Mouse (Mus musculus): ENCODE results near the gene Ccdc146. TPM values are rescaled to one million over a fixed set of nuclear protein-coding genes. Genes with fewer than 3 reads are reported as not detected.
"Not testable (repeated sequence)": the region's sequence is repeated elsewhere in the genome, so short reads cannot be mapped to it uniquely, and the experiment has no call there.

Ccdc146 gene
- total and polyA plus RNA-seq, 2 experiments from 2014 or later = 0.37 to 0.66 TPM

- Histone ChIP-seq H3K27me3 (ENCODE audit: insufficient read depth, low read length) (no peaks in the 10 kb centered on the region), H3K27ac (no peak overlapping the region), H3K4me3 (ENCODE audit: low read length) (no peak overlapping the region), H3K9ac (replicated peaks; ENCODE audit: low read length) (no peak overlapping the region), H3K9me3 (ENCODE audit: low read length) (no peaks in the 10 kb centered on the region), H3K4me2 (ENCODE audit: low read depth, low read length) (no peak overlapping the region), H3K4me1 (ENCODE audit: insufficient read depth, low read length) (no peaks in the 10 kb centered on the region), H3K36me3 (ENCODE audit: insufficient read depth, low read length) (no peaks in the 10 kb centered on the region)
- WGBS = 87% methylated on average over 12 of the region's 12 CpGs
- DNase-seq (ENCODE audit: low spot score) (no peak), ATAC-seq (no peak)
- no peak for TF ChIP-seq CTCF (IDR thresholded peaks at IDR 0.05; ENCODE audit: low read depth)
Measured at GRCm38 (mm10) chr5:21283356-21284062, 141.0 kb downstream of the Ccdc146 start.

DNA sequence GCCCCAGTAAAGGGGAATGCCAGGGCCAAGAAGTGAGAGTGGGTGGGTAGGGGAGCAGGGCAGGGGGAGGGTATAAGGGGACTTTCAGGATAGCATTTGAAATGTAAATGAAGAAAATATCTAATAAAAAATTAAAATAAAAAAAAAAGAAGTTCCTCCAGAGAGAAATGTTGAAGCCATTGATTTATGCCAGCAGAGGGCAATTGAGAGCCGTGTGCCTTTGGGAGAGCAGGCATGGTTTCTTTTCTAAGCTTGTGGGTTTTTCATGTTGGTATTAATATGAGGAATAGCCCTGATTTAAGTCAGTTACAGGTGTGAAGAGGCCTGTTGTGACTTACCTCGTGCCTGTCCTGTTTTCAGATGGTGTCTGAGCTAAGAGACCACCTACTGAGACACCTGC lies 146.8 kb downstream of the Ccdc146 start:
- H3K36me3 ChIP-seq (ENCODE audit: insufficient read depth, low read length); ATAC-seq; H3K27ac ChIP-seq; H3K4me3 ChIP-seq (ENCODE audit: low read length); DNase-seq (ENCODE audit: low spot score); H3K9ac ChIP-seq (replicated peaks; ENCODE audit: low read length); H3K4me2 ChIP-seq (ENCODE audit: low read depth, low read length); H3K9me3 ChIP-seq (ENCODE audit: low read length); H3K27me3 ChIP-seq (ENCODE audit: insufficient read depth, low read length); H3K4me1 ChIP-seq (ENCODE audit: insufficient read depth, low read length): not testable (repeated sequence)
- peak; percentile 45 for TF ChIP-seq CTCF (IDR thresholded peaks at IDR 0.05; ENCODE audit: low read depth)
- 43% methylated on average over 2 of the region's 2 CpGs for WGBS

- no peaks in the 10 kb centered on the region for H3K4me1 ChIP-seq (ENCODE audit: insufficient read depth, low read length)
- DNase-seq (ENCODE audit: low spot score) (no peak), ATAC-seq (0 out of 2 replicates have a peak, but pooled peaks have one; percentile 58)
- no peak for TF ChIP-seq CTCF (IDR thresholded peaks at IDR 0.05; ENCODE audit: low read depth)
- WGBS = 44% methylated on average over 9 of the region's 9 CpGs
- no peaks in the 10 kb centered on the region for H3K9me3 ChIP-seq (ENCODE audit: low read length)
- H3K4me3 ChIP-seq (ENCODE audit: low read length) = no peak overlapping the region
- H3K27ac ChIP-seq = no peak overlapping the region
- H3K9ac ChIP-seq (replicated peaks; ENCODE audit: low read length) = no peak overlapping the region
- H3K4me2 ChIP-seq (ENCODE audit: low read depth, low read length) = no peak overlapping the region
- H3K27me3 ChIP-seq (ENCODE audit: insufficient read depth, low read length) = no peaks in the 10 kb centered on the region
- H3K36me3 ChIP-seq (ENCODE audit: insufficient read depth, low read length) = no peaks in the 10 kb centered on the region
Measured at GRCm38 (mm10) chr5:21271386-21272354, 152.8 kb downstream of the Ccdc146 start.

DNA sequence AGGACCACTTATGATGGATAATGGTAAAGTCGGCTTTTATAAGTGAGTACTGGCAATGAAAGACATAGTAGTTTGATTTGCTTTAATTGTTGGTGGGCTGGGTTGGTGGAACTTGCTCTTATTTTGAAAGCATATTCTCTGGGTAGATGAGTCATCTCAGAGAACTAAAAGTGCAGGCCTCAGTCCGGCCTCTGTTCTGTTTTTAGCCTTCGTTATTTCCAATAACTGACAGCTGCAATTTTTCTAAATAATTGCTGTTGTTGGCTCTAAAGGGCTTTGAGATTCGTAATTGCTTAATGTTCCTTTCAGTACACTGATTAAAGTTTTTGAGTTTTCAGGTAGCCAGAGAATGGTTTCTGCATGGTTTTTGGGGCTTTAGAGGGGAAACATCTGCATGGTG lies 153.7 kb downstream of the Ccdc146 start:
- 82% methylated on average over 4 of the region's 4 CpGs for WGBS
- no peaks in the 10 kb centered on the region for H3K36me3 ChIP-seq (ENCODE audit: insufficient read depth, low read length)
- H3K4me3 ChIP-seq (ENCODE audit: low read length) = no peak overlapping the region
- DNase-seq (ENCODE audit: low spot score) (no peak), ATAC-seq (no peak)
- H3K27me3 ChIP-seq (ENCODE audit: insufficient read depth, low read length) = no peaks in the 10 kb centered on the region
- H3K27ac ChIP-seq = no peak overlapping the region
- no peaks in the 10 kb centered on the region for H3K9me3 ChIP-seq (ENCODE audit: low read length)
- H3K9ac ChIP-seq (replicated peaks; ENCODE audit: low read length) = no peak overlapping the region
- no peak overlapping the region for H3K4me2 ChIP-seq (ENCODE audit: low read depth, low read length)
- no peaks in the 10 kb centered on the region for H3K4me1 ChIP-seq (ENCODE audit: insufficient read depth, low read length)
- no peak for TF ChIP-seq CTCF (IDR thresholded peaks at IDR 0.05; ENCODE audit: low read depth)

DNA sequence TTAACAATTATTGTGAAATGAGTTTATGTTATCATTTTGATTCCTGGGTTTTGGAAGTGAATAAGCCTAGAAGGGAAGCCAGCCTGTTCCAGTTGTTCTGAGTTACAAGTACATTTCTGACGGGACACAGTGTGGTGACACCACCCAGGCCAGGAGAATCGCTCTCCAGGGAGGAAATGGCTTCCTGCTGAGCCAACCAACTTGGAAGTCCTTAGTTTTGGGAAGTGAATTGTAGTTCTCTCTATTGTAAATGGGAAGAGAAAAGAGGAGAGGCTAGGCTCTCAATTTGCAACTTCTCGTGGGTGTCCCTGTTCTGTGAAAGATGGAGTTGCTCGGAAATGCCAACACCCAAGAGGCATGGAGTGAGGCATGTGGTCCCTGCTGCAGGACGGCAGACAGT lies 155.0 kb downstream of the Ccdc146 start:
- H3K27ac ChIP-seq = no peak overlapping the region
- TF ChIP-seq CTCF (IDR thresholded peaks at IDR 0.05; ENCODE audit: low read depth) = no peak
- WGBS = 74% methylated on average over 5 of the region's 5 CpGs
- no peaks in the 10 kb centered on the region for H3K36me3 ChIP-seq (ENCODE audit: insufficient read depth, low read length)
- H3K9ac ChIP-seq (replicated peaks; ENCODE audit: low read length) = no peak overlapping the region
- no peak for ATAC-seq
- no peaks in the 10 kb centered on the region for H3K9me3 ChIP-seq (ENCODE audit: low read length)
- no peaks in the 10 kb centered on the region for H3K27me3 ChIP-seq (ENCODE audit: insufficient read depth, low read length)
- no peak overlapping the region for H3K4me3 ChIP-seq (ENCODE audit: low read length)
- DNase-seq (ENCODE audit: low spot score) = no peak
- no peaks in the 10 kb centered on the region for H3K4me1 ChIP-seq (ENCODE audit: insufficient read depth, low read length)
- H3K4me2 ChIP-seq (ENCODE audit: low read depth, low read length) = no peak overlapping the region

GRCm38 (mm10) chr5:21267090-21267489 lies 157.4 kb downstream of the Ccdc146 start:
- no peak for DNase-seq (ENCODE audit: low spot score)
- Histone ChIP-seq H3K9me3 (ENCODE audit: low read length) (no peaks in the 10 kb centered on the region), H3K4me1 (ENCODE audit: insufficient read depth, low read length) (no peaks in the 10 kb centered on the region), H3K4me3 (ENCODE audit: low read length) (no peak overlapping the region), H3K27ac (no peak overlapping the region), H3K27me3 (ENCODE audit: insufficient read depth, low read length) (no peaks in the 10 kb centered on the region), H3K9ac (replicated peaks; ENCODE audit: low read length) (no peak overlapping the region), H3K36me3 (ENCODE audit: insufficient read depth, low read length) (no peaks in the 10 kb centered on the region), H3K4me2 (ENCODE audit: low read depth, low read length) (no peak overlapping the region)
- 78% methylated on average over 2 of the region's 2 CpGs for WGBS
- no peak for ATAC-seq
- TF ChIP-seq CTCF (IDR thresholded peaks at IDR 0.05; ENCODE audit: low read depth) = no peak

Measured in hindbrain, postnatal 0 days (tissue).